Mouse (Mus musculus) liver, embryonic 11.5 days (tissue): ENCODE measurements around the gene Susd3. TPM values are rescaled to one million over a fixed set of nuclear protein-coding genes. Genes with fewer than 3 reads are reported as not detected.

ENCODE experiments used
- ATAC-seq: fragments of 200-750 bp; cut with Nextera tagmentation; replicated peaks from 2 replicates; pipeline ENCODE4 v1.8.0; 2017; ENCODE audit warnings: moderate number of reproducible peaks, mild to moderate bottlenecking, moderate TSS enrichment, moderate library complexity; ENCODE audit not compliant: low FRiP score
- DNase-seq: peaks from one replicate; pipeline ENCODE4 v3.0.0-alpha.2; 2017; ENCODE audit warnings: low spot score
- H3K27ac ChIP-seq: fragments of 300-500 bp; sonication (generic); 2 replicates; pipeline ENCODE4 v1.5.1; 2014; ENCODE audit warnings: mild to moderate bottlenecking, low read depth, low read length, control low read depth
- H3K27me3 ChIP-seq: fragments of 300-500 bp; sonication (generic); replicated peaks from 2 replicates; pipeline ENCODE4 v1.6.1; 2014; ENCODE audit warnings: low read length, mixed read lengths; ENCODE audit not compliant: control insufficient read depth, insufficient read depth
- H3K36me3 ChIP-seq: fragments of 300-500 bp; sonication (generic); 2 replicates; pipeline ENCODE4 v1.6.1; 2014; ENCODE audit warnings: mild to moderate bottlenecking, low read length, moderate library complexity, mixed read lengths; ENCODE audit not compliant: control insufficient read depth, insufficient read depth
- H3K4me1 ChIP-seq: fragments of 300-500 bp; sonication (generic); replicated peaks from 2 replicates; pipeline ENCODE4 v1.6.1; 2014; ENCODE audit warnings: low read length, mixed read lengths; ENCODE audit not compliant: control insufficient read depth, insufficient read depth
- H3K4me2 ChIP-seq: fragments of 300-500 bp; sonication (generic); 2 replicates; pipeline ENCODE4 v1.6.1; 2014; ENCODE audit warnings: mild to moderate bottlenecking, control low read depth, moderate library complexity
- H3K4me3 ChIP-seq: fragments of 300-500 bp; sonication (generic); 2 replicates; pipeline ENCODE4 v1.5.1; 2014; ENCODE audit warnings: low read depth, low read length, control low read depth
- H3K9ac ChIP-seq: fragments of 300-500 bp; sonication (generic); 2 replicates; pipeline ENCODE4 v1.6.1; 2014; ENCODE audit warnings: low read depth, low read length, control low read depth
- H3K9me3 ChIP-seq: fragments of 300-500 bp; sonication (generic); 2 replicates; pipeline ENCODE4 v1.6.1; 2016; ENCODE audit warnings: low read length, inconsistent platforms, mixed read lengths; ENCODE audit not compliant: control insufficient read depth
- WGBS: fragments of 180-500 bp; shearing (Covaris S2); extraction: QIAGEN DNeasy Blood & Tissue Kit; methylation state at CpG from one replicate; pipeline ENCODE4 v1.1.7; 2014; 5-methylcytosine and 5-hydroxymethylcytosine counted together
- polyA plus RNA-seq: library from polyadenylated mRNA; unstranded; fragments of >200 nt; fragmentation: Nextera tagmentation; extraction: Ambion mirVana; gene quantifications from 2 replicates; pipeline ENCODE4 v1.2.1, GENCODE M21; 2014

Susd3 gene
- polyA plus RNA-seq, 1 experiment from 2014 or later = 4.4 TPM

DNA sequence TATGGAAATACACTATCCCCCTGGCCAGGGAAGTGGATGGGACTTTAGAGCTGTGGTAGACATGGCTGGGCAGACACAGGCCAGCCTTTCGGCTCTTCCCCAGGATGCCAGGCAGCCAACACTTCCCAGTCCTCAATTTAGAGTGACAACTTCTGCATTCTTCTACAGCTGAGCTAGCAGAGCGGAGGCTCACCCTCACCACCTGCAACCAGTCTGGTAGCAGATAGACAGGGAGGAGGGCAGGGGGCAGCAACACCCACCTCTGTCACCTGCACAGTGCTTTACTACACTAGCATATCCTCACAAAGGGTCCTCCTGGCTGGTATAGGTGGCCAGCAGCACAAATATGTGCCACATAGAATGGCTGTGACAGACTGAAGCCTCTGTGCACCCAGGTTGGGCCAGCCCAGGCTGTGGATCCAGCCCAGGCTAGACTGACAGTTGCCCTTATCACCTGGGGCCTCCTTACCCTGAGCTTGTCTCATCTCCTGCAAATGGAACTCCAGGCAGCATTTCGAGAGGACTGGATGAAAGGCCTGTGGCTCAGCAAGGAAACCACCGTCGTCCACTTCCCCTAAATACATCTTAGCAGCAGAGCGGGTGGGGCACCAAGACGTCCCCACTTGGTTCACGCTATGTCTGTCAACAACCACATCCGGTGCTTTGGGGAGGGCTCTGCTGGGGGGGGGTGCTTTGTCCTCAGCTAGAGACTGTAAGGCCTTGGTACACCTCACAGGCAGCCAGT is 6.0 kb downstream of the Susd3 start:
- peak overlapping the region; percentile 37 for H3K4me2 ChIP-seq
- H3K27me3 ChIP-seq = peaks cover 7% of the 10 kb centered on the region
- no peak overlapping the region for H3K4me3 ChIP-seq
- ATAC-seq (peak; percentile 87), DNase-seq (no peak)
- H3K27ac ChIP-seq = peak overlapping the region; percentile 73
- H3K9ac ChIP-seq = 0 out of 2 replicates have a peak overlapping the region, but pooled peaks have one; percentile 32
- 47% methylated on average over 9 of the region's 9 CpGs for WGBS
- H3K36me3 ChIP-seq = no peaks in the 10 kb centered on the region
- peaks cover 18% of the 10 kb centered on the region for H3K4me1 ChIP-seq
- H3K9me3 ChIP-seq = no peaks in the 10 kb centered on the region

DNA sequence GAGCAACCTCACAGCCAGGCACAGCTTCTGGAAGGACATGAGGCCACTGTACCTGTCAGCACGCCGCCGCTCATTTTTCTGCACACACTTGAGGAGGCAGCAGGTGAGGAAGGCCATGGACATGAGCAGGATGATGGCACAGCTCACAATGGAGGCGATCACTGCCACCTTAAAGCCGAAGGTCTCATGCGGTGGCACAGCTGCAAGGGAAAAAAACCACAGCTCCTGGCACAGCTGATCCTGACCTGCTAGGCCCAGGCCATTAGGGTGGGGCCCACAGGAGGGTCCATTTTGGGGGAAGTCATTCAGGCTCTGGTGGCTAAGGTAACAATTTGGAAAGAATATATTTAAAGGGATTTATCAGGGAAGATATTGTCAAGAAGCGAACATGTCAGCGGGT is 9.8 kb downstream of the Susd3 start:
- Histone ChIP-seq H3K9me3 (no peaks in the 10 kb centered on the region), H3K27ac (no peak overlapping the region), H3K36me3 (no peaks in the 10 kb centered on the region), H3K9ac (no peak overlapping the region), H3K27me3 (no peaks in the 10 kb centered on the region), H3K4me1 (peaks cover 17% of the 10 kb centered on the region), H3K4me2 (no peak overlapping the region), H3K4me3 (no peak overlapping the region)
- ATAC-seq (no peak), DNase-seq (no peak)
- 91% methylated on average over 8 of the region's 8 CpGs for WGBS

DNA sequence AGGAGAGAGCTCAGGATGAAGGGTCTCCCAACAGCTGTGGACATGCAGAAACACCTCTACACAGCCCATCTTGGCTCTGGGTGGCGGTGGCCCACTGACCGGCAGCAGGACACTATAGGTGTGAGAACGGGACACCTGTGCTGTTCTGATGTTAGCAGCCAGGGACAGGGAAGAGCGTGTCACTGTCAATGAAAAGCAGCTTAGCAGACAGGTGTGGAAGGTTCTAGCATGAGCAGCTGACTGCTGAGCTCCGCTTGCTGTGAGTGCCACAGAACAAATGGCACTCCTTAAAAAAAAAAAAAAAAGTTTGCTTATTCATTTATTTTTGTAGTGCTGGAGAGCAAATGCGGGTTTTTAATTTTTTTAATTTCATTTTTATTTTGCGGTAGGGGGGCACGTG is 10.9 kb downstream of the Susd3 start:
- H3K9ac ChIP-seq = no peak overlapping the region
- H3K27me3 ChIP-seq = no peaks in the 10 kb centered on the region
- WGBS = 85% methylated on average over 8 of the region's 8 CpGs
- no peak overlapping the region for H3K4me2 ChIP-seq
- peaks cover 10% of the 10 kb centered on the region for H3K4me1 ChIP-seq
- H3K9me3 ChIP-seq = no peaks in the 10 kb centered on the region
- H3K27ac ChIP-seq = no peak overlapping the region
- no peak overlapping the region for H3K4me3 ChIP-seq
- no peak for DNase-seq
- ATAC-seq = no peak
- H3K36me3 ChIP-seq = no peaks in the 10 kb centered on the region

DNA sequence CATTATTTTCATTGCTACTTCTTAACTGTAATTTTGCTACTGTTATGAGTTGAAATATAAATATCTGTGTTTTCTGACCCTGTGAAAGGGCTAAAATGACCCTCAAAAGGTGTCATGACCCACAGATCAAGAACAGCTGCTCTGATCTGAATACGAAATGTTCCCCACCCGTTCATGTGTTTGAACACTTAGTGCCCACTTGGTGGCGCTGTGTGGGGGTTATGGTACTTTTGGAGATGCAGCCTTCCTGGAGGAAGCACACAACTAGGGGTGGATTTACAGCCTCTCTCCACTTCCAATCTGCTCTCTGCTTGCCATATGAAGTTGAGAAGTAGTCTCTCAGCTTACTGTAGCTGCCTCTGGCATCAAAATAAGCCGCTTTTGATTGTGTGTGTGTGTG is 13.8 kb downstream of the Susd3 start:
- Histone ChIP-seq H3K4me1 (no peaks in the 10 kb centered on the region), H3K36me3 (no peaks in the 10 kb centered on the region), H3K27ac (no peak overlapping the region)

DNA sequence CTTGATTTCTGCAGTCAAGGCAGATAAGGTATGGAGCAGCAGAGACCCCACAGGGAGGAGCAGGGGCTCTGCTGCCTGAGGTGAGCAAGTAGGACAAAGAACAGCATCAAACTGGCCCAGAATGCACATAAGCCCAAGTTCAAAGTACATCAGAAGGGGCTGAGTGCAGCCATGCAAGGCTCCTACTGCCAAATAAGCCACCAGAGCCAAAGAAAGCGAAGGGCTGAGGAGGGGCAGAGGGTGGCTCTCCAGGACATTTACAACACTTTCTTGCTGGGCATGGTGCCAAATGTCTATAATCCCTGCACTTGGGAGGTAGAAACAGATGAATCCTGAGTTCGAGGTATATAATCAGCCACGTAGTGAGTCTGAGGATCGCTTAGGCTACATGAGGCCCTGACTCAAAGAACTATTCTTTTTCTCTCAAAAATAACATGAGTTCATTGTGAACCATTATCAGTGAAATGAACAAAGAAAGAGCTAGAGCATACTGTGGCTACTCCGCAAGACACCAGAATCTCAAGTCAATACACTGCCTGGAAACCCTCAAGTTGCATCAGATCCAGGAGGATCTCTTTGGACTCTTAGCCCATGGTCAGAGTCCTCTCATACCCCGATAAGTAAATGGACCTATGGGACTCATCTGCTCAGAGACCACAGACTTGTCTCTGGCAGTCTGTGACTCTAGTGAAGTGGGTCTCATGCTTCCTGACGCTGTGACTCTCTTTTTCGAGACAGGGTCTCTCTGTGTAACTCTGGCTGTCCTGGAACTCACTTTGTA is 14.5 kb downstream of the Susd3 start:
- no peak overlapping the region for H3K4me2 ChIP-seq
- H3K4me1 ChIP-seq = no peaks in the 10 kb centered on the region
- DNase-seq (no peak), ATAC-seq (no peak)
- no peaks in the 10 kb centered on the region for H3K9me3 ChIP-seq
- H3K4me3 ChIP-seq = no peak overlapping the region
- no peak overlapping the region for H3K27ac ChIP-seq
- H3K36me3 ChIP-seq = no peaks in the 10 kb centered on the region
- H3K9ac ChIP-seq = no peak overlapping the region
- no peaks in the 10 kb centered on the region for H3K27me3 ChIP-seq
- WGBS = 88% methylated on average over 8 of the region's 8 CpGs

More for the DNA sequence above, 13.8 kb downstream of the Susd3 start:
- Histone ChIP-seq H3K4me2 (no peak overlapping the region), H3K9ac (no peak overlapping the region), H3K4me3 (no peak overlapping the region), H3K27me3 (no peaks in the 10 kb centered on the region), H3K9me3 (no peaks in the 10 kb centered on the region)
- 90% methylated on average over 4 of the region's 4 CpGs for WGBS
- no peak for ATAC-seq
- no peak for DNase-seq

DNA sequence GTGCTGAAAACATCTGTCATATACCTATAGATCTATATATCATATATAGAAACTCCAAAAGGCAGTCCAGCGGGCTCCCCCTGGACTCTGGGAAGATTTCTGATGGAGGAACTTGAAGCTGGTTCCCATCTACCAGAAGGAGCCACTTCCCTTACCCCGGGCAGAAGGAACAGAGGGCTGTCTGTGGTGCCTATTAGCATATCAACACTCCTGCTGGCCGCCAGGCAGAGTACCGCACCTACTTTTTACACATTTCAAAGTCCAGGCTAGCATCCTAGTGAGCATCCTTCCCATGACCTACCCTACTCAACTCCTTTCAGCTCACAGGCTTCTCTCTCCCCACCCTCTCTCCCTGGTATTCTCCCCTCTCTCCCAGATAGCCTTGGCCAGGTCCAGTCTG is 22.9 kb downstream of the Susd3 start:
- 44% methylated on average over 4 of the region's 4 CpGs for WGBS
- Histone ChIP-seq H3K36me3 (no peaks in the 10 kb centered on the region), H3K4me2 (no peak overlapping the region), H3K27me3 (no peaks in the 10 kb centered on the region; the same call in 1 of the 2 replicates), H3K9ac (no peak overlapping the region), H3K9me3 (no peaks in the 10 kb centered on the region), H3K4me3 (no peak overlapping the region), H3K27ac (no peak overlapping the region), H3K4me1 (no peaks in the 10 kb centered on the region; the same call in 1 of the 2 replicates)
- ATAC-seq (no peak), DNase-seq (no peak)

DNA sequence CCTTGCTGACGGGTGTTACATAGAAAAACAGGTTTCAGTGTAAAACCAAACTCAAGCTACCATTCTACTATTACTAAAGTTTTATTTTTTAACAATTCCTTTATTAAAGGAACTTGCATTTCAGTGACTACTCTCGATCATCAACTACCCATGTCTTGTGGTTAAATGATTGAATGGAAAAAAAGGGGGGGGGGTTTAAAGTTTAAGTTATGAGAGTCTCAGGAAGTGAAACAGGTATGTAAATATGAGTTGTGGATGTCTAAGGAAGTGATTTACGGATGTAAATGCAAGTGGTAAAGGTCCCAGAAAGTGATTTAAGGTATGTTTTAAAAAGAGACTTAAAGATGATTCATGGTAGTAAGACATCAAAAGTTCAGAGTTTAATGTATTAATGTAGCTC is 23.3 kb downstream of the Susd3 start:
- WGBS = 63% methylated on average over 3 of the region's 3 CpGs
- Histone ChIP-seq H3K4me3 (no peak overlapping the region), H3K9me3 (no peaks in the 10 kb centered on the region), H3K4me2 (no peak overlapping the region), H3K36me3 (no peaks in the 10 kb centered on the region), H3K27me3 (no peaks in the 10 kb centered on the region; the same call in 1 of the 2 replicates), H3K4me1 (no peaks in the 10 kb centered on the region; the same call in 1 of the 2 replicates), H3K9ac (no peak overlapping the region), H3K27ac (no peak overlapping the region)
- no peak for DNase-seq
- ATAC-seq = no peak

DNA sequence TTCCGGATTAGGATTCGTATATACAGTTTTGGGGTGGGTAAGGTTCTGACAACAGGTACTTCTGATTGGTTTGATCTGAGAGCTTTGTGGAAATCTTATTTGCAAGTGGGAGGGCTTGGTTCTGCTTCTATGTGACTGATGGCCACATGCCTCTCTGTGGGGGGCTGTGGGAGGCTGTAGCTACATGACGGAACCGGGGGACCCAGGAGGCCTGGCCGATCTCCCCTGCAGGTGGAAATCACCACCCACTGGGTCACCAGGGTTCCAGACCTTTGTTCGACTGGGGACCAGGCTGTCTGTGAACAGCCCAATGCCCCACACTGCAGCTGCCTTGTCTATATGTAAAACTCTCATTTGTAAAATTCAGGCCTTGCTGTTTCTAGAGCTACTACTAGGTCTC is 23.8 kb downstream of the Susd3 start:
- Histone ChIP-seq H3K27ac (no peak overlapping the region), H3K27me3 (no peaks in the 10 kb centered on the region; the same call in 1 of the 2 replicates), H3K9ac (no peak overlapping the region), H3K4me1 (no peaks in the 10 kb centered on the region; the same call in 1 of the 2 replicates), H3K4me3 (no peak overlapping the region), H3K4me2 (no peak overlapping the region), H3K9me3 (no peaks in the 10 kb centered on the region), H3K36me3 (no peaks in the 10 kb centered on the region)
- DNase-seq (no peak), ATAC-seq (no peak)
- WGBS = 32% methylated on average over 6 of the region's 6 CpGs
